Mouse (Mus musculus): Measurements from ENCODE around the gene Pitx2.

Pitx2 gene

DNA sequence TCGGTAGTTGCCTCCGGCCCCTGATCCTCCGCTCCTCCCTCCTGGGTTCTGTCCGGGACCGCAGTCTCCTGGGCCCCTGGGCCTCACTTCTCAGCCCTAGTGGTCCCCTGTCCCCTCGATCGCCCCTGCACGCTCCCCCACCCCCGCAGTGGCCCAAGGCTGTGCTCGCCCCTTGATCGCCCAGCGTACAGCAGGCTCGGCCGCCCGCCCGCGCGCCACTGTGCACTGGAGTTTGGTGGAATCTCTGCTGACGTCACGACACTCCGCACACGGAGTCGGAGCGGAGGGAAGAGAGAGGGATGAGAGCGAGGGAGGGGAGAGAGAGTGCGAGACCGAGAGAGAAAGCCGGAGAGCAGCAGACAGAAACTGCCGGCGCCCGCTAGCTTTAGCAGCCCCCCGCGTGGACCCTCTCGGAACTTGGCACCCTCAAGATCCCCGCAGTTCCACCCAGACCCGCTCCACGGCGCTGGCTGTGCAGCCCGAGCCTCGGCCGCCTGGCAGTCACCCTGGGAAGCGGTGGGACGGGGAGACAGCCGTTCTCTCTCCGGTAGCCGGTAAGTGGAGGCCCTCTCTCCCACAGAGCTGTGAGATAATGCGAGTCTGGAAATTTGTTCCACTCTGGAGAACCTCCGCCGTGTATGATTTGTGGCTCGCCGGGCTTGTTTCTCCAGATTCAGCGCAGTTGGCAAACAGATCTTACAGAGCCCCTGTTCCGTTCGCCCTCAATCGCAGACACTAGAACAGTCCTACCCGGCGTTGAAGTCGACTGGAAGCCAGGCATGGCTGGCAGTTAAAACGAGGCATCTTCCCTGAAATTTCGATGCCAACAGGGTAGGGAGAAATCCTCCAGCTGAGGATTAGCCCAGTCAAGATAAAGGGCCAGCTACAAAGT lies at the start of gene Pitx2:
Pitx2 (plus strand) TSS at position 270 of the 892 bp plus-strand sequence.
- in situ Hi-C loops (cut with MboI, MseI) = loop anchor here (5.0 to 25.0 kb wide), 3 partner anchors 1353 to 1563 kb away; partner anchors contain the start of genes Alpk1, Neurog2 and Tifa

DNA sequence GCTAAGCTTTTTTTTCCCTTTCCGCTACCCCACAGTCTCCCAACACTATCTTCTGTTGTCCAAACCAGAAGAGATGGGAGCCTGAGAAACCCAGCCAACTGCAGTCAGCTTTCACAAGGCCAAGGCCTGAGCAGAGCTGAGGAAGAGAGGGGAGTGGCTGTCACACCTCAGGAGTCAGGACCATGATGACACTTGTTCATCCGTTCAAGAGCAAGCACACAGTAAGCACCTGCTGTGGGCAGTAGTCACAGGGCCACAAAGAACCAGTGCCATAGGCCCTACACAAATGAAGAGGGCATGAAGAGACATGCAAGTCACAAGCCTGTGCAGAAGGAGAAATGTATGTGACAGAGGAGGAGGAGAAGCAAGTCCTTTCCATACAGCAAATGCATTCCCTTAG lies 49.7 kb upstream of the Pitx2 start:
- in situ Hi-C loops (cut with MboI, MseI) = no loop called here

DNA sequence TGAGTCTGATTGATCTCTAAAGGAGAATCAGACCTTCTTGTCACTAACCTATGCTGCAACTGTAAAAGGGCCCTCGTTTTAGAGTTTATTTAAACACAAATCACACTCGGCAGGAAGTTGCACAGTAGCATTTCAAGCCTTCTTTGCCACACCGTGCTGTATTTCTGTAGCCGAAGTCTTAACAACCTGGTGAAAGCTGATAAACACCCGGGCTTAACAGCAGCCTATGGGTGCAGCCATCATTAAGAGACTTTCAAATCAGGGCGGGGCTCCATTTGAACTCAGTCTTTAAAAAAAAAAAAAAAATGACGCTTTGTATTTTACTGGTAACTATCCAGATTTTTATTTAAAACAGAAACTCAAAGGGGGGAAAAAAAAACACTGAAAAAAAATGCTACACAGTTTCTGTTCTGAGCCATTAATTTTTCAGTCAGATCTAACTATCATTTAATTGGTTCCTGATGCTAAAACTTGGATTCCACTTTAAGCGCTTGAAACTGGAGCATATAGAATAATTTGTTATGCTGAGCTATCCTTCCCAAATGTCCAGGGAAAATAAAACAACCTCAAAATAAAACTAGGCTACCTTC lies 48.5 kb upstream of the Pitx2 start:
- in situ Hi-C loops (cut with MboI, MseI) = no loop called here

DNA sequence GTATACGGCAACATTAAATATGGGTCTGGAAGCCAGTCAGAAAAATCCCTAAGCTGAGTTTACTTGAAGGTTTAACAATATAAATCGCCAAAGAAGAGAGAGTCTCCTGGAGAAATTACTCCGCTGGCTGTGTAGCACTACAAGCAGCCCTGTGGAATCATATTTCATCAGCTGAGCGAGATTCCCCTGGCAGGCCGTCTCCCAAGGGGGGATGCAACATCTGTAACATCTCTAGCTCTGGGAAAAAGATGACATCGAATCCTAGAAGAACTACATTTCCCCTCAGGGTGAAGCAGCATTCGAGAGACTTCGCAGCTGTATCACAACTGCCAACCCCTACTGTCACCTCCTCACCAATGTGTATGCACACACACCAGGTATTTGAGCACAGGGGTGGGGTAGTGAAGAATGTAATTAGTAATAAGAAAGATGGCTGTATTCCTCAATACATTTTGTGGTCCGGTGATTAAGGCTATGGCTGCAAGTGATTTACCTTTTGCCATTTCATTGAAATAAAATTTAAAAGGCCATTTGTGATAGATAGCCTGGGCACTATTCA lies 40.8 kb upstream of the Pitx2 start:
- in situ Hi-C loops (cut with MboI, MseI) = no loop called here

DNA sequence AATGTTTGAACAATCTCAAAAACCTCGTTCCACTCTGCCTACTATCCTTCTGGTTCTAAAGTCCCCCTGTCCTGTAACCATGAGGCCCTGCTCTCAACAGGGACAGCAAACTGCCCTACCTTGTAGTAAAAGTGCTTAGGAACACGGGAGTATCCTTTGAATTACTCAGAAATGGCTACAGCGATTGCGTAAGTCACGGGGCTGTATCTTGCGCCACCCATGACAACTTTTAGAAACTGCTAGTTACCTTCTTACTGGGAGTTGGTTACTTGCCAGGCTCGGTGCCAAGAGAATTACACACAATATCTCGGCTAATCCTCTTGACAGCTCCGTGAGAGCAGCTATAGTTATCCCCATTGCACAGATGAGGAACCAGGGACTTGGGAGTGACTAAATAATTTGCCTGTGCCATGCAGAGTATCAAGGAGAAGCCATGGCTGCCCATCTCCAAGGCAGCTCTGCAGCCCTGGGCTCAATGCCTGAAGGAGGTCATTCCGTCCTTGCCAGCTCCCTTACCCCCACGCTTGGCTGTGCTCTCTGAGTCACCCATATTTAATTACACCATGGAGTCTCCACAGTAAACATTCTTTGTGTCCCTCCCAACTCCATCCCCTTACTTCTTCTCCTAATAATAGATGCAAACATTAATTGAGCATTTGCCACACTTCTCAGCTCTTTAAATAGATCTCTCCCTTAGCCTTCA lies 38.2 kb upstream of the Pitx2 start:
- in situ Hi-C loops (cut with MboI, MseI) = no loop called here

DNA sequence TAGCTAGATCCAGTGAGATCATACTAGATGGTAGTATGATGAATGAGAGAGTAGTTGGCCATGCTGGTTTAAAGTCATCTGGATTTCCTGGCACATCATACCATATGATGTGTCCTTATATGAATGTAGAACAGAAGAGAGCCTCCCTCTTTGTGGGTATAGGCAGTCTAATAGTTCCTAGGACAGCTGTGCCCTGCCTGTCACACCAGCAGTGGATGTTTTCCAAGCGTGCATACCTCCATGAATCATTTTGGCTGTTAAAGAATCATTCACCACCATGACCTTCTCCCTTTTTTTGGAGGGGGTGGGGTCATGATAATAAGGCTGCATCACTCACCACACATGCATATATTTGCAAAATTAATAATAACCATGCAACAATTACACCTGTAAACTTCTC lies 35.4 kb upstream of the Pitx2 start:
- in situ Hi-C loops (cut with MboI, MseI) = no loop called here

DNA sequence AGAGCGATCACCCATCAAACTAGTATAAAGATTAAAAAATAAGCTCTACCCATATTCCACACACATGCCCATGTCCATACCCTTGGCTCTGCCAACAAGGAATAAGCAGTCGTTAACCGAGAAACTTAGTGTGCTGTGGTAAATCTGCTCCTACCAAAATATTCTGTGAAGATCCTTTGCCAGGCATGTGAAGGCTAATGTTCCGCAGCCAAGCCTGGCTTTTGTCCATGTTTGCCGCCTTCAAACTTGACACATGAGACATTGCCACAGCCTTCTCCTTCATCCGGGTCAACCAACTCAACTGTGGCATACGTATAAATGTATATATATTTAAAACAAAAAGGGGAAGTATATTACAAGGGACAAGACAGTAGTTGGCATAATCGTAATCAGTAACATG lies 34.0 kb upstream of the Pitx2 start:
- in situ Hi-C loops (cut with MboI, MseI) = no loop called here

DNA sequence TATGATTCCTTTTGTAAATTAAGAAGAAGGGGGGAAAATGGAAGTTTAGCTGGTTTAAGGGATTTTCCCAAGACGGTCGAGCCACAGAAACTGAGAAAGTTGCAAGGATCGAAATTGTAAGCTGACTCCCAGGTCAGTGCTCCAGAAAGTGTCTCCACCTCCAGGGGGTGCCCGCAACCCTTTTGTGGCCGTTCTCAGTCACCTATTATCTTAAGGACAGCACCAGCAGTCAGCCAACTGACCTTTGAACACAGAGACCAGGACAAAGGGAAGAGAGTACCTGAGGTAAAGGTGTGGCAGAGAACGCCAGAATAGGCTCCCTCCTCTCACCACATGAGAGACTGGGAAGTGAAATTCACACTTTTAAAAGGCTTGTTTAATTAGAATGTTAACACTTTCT lies 33.0 kb upstream of the Pitx2 start:
- in situ Hi-C loops (cut with MboI, MseI) = no loop called here

DNA sequence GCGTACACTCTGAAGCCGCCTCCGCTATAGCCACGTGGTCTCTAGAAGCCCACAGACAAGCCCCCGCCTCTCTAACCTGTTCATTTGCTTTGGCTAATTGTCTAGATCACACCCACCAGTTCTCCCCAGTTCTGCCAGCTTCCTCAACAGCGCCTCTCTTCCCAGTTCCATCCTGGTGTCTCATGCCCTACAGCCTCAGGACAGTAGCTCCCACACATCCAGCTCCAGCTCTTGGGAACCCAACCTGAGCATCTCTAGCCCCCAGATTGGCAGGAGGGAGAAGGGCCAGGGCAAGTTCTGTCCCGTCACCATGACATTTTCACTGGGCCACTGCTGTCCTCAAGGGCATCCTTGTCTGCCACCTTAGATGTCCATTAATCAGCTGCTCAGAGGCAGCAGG lies 29.3 kb upstream of the Pitx2 start:
- in situ Hi-C loops (cut with MboI, MseI) = no loop called here

DNA sequence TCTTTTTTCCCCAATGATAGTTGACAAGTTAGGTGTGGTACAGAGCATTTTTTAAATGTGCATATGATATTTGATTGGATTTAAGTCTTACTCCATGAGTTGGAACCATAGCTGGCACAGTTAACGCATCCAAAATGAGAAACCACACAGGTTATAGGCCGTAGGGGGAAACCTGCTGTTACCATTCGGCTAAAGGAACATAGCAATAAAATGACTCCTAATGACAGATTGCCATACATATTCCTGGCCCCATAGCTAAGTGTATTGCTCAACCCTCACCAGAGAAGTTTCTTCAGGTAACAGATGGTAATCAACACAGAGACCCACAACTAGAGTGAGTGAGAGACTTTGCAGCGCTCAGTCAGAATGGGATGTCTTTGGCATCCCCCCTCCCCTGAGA lies 27.9 kb upstream of the Pitx2 start:
- in situ Hi-C loops (cut with MboI, MseI) = no loop called here

DNA sequence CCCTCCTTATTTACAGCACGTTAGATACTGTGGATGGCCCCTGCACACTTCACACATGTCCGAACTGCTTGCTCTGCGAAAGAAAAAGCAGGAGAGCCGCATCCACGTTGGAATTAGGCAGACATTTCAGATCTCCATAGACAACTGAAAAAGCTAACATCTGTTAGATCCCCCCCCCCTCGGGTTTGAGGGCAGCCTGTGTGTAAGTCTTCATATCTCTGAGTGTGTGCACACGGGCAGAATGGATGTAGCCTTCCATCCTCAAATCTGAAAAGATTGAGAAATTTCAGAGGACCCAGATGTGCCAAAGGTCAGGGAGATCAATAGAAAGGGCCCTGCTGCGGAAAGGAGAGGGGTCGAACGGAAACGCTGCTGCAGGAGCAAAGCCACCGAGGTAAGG lies 5.2 kb upstream of the Pitx2 start:
- in situ Hi-C loops (cut with MboI, MseI) = no loop called here

DNA sequence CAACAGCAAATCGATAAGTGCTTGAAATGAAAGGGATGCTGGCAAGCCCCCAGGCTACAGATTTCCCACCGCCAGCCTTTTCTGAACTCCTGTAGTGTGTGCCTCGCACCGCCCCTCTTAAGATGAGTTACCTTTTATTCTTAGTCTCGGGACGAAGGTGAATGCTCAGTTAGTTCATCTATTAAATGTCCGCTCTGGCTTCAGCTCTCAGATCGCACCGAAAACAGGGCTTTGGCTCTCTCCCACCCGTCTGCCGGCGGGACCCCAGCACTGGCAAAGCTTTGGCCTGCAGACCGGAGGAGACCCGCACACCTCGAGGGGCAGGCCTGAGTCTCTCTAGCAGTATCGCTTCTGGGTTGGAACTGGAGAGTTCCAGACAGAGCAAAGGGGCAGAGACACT lies 4.6 kb upstream of the Pitx2 start:
- in situ Hi-C loops (cut with MboI, MseI) = loop anchor here (5.0 kb wide), 1 partner anchor 1348 kb away; no protein-coding TSS in a partner anchor

DNA sequence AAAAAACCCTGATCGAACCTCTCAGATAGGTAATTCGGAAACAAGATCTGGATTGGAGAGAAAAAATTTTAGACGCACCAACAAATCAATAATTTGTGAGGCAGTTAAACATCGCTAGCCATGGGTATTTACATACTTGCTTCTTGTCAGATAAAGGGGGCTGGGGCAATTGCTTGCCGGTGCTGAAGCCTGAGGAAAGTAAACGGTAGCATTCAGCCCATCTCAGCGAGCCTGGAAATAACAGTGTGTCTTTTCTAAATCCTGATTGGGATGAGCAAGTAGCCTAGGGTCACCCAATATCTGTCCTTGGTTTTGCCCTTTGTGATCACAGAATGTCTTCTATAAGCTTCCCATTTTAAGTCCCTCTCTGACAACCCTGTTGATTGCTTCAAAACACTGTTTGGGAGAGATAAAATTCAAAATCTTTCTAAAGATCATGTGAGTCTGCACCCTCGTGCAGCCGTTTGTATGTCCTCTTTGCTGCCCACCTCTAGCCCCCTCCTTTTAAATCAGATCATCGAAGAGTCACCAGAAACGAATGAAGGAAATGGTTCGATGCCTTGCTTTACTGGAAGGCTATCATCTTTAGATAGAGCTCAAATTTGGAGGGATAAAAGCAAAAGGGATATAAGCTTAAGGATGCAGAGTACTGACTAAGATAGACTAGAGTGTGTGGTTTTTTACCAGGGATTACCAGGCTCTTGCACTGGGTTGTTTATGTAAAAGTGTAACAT lies 3.7 kb upstream of the Pitx2 start:
- in situ Hi-C loops (cut with MboI, MseI) = loop anchor here (5.0 kb wide), 1 partner anchor 1349 kb away; no protein-coding TSS in a partner anchor

DNA sequence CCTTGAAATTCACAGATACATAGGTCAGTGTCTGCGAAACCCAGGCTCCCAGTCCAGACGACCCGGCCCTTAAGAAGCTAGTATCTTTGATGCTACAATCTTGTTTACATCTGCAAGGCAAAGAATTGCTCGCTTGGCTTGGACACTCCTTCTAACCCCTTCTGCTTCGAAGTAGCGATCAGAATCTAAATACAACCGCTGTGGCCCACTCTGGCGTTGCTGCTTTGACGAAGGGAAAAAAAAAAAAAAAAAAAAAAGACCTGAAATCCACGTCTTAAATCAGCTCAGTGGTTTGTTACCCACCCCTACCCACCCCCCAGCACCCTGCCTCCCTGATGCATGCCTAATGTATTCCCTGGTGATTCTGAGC lies 3.1 kb upstream of the Pitx2 start:
- in situ Hi-C loops (cut with MboI, MseI) = loop anchor here (5.0 kb wide), 1 partner anchor 1349 kb away; no protein-coding TSS in a partner anchor

DNA sequence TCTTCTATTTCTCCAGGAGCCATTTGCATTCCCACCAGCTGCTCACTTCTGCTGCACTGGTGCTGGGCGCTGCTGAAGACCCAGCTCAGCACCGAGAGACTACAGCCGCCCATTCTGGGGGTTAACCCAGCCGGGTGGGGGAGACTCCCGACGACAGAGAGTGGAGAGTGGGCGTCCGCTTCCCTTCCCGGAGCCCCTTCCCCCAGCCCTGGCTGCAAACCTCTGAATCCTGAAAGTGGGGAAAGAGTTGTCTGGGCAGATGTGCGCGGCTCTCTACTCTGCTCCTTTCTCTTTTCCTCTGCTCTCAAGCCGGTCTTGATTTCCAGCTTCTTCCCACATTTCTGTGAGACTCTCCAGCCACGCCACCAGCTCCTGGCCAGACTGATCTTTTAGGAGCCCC lies 2.6 kb upstream of the Pitx2 start:
- in situ Hi-C loops (cut with MboI, MseI) = loop anchor here (5.0 kb wide), 1 partner anchor 1350 kb away; no protein-coding TSS in a partner anchor

DNA sequence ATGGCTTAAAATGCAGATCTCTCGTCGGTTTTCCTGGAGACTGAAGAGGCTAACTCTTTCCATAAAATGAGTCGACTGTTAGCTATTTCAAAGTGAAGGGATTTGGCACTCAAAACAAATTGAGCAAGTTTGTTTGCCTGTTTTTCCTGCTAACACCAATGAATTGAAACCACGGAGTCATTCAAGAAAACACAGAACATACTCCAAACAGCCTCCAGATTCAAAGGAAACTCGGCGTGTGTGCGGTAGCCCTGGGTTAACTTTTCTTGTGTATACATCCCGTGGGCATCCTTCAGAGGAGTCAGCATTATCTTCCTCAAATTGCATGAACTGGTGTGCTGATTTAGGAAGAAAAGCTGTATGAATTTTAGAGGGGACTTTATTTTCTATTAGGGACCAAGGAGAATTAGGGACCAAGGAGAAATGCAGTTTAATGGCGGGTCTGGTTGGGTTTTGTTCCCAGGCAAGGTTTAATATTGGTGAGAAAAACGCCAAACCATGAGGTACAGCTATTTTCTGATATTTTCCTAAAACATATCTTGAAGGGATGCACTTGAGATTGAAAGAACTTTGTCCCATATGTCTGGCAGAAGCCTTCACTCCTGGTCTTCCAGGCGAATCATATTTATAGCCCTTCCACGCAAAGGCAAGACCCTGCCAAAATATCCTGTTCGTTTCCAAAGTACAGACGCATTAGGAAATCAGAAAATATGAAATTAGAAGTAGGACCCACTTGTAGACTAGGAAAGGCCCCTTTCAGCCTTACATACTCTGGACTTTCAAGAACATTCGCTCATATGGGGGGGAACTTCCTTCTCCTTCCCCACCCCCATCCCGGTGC lies 1.7 kb upstream of the Pitx2 start:
- in situ Hi-C loops (cut with MboI, MseI) = loop anchor here (5.0 kb wide), 1 partner anchor 1351 kb away; no protein-coding TSS in a partner anchor

DNA sequence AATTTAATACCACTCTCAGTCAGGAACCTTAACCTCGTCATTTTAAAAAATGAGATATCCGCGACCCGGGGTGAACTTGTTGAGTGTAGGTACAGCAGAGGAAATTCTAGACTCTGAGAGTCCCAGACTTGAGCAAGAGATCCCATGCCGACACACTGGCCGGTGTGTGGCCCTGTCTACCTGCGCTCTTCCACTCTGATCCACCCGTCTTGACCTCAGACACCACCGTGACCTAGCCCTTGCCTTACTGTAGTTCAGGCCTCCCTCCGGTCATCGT lies 1.1 kb upstream of the Pitx2 start:
- in situ Hi-C loops (cut with MboI, MseI) = loop anchor here (5.0 kb wide), 1 partner anchor 1351 kb away; no protein-coding TSS in a partner anchor

DNA sequence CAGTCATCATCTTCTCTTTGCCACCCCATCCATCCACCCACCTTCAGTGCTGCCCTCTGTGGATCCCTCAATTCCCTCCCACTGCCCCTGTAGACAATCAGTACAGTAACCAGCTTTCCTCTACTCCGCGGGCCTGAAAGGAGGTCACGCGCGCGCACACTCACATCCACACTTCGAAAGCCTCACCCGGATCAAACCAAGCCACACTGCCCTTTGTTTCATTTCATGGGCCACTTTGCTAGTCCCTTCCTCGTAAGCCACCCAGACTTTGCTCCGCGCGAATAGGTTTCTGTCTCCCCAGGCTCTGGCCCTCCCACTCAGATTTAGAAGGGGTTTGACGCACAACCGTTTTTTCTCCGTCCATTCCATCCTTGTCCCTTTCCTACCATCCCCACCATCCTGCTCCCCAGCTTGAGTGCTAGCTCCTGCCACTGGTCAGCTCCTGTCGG lies 494 bp upstream of the Pitx2 start:
- in situ Hi-C loops (cut with MboI, MseI) = loop anchor here (5.0 kb wide), 1 partner anchor 1352 kb away; no protein-coding TSS in a partner anchor

DNA sequence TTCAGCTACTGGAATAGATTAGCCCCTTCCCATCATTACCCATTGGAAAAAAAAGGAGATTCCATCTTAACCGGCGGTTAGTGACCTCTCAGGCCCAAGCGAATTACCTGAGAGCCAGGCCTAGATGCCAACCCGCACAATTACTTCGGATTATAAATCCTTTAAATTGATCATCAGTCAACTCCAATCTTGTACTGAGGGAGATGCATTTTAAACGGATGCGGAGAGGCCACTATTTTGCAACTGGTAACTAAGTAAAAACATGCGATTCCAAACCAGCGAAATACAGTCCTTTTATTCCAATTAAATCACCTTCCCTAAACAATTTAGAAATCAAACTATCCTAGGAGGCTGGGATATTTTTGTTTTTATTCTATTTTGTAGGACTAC lies 818 bp downstream of the Pitx2 start:
- in situ Hi-C loops (cut with MboI, MseI) = loop anchor here (25.0 kb wide), 2 partner anchors 1413 to 1563 kb away; partner anchors contain the start of genes Alpk1, Neurog2 and Tifa

DNA sequence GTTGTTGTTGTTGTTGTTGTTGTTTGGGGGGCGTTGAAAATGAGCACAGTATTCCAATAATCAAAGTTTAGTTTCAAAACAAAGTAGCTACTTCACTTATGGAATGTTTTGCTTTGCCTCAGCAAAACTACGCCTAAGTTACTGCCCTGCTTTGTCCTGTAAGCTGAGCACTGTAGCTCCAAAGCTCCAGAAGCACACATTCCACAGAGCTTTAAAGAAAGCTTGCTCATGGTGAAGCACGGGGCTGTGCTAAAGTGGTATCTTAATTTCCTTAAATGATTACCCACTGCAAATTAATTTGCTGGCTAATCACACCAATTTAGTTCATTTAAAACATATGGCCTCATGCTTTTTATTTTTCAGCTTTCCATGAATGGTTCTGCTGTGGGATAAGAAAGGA lies 1.5 kb downstream of the Pitx2 start:
- in situ Hi-C loops (cut with MboI, MseI) = loop anchor here (25.0 kb wide), 2 partner anchors 1414 to 1564 kb away; partner anchors contain the start of genes Alpk1, Neurog2 and Tifa
